Mouse (Mus musculus): Measurements from ENCODE around the gene Retreg3.
"Not testable (repeated sequence)": the region's sequence is repeated elsewhere in the genome, so short reads cannot be mapped to it uniquely, and the experiment has no call there.

Retreg3 gene

DNA sequence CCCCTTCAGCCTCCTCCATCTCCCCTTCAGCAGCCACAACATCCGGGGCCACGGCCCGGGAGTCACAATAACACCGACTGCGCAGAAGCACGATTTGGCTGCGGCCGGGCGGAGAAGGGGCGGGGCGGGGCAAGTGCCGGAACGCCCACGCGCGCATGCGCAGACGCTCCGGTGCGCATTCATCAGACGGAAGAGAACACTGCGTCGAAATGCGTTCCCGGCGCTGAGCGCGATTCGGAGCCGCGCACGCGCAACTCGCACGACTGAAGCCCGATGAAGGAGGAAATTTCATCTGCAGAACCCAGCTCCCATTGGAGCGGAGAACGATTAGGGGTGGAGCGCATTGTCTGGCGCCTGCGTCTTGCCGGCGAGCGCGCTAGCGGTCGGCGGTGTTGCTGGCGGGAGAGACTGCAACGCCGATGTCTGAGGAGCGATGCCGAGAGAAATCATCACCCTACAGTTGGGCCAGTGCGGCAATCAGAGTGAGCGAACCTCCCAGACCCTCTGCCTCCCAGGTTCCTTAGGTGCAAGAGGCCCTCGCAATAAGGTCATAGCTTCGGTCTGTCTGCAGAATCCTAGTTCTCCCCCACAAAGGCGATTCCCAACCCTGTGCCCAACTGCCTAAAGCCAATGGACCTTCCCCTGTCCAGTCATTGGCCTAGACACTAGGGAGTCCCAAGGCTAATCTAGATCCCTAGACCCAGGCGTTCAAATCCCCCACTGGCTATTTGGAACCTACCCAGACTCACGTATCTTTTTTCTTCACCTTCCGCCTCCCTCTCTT, at the start of gene Retreg3, which contains the start of gene Tubg1:
TSS of gene Retreg3 (minus strand) at position 133 of the 784 bp plus-strand sequence.
TSS of gene Tubg1 (plus strand) at position 178 of the 784 bp plus-strand sequence.
- DNase-seq (ENCODE audit: low read depth, low spot score), result peak; percentile 100

GRCm38 (mm10) chr11:101168301-101168980, 48.7 kb upstream of the Retreg3 start:
- DNase-seq (ENCODE audit: low read depth, low spot score), result no peak

DNA sequence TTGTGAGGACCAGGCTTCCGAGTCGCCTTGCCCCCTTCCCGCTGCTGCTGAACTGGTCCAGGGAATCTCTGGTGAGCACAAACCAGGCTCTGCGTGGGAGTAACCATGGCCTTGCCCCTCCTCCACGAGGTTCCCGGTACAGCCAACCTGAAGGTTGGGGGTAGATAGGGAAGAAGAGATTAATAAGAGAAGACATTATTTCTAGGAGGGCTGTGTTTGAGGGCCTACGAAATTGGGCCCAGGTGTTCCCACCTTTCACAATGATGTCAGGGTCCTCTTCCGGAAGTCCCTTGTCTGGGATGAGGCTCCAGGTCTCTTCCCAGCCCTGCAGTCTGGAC, 48.2 kb upstream of the Retreg3 start:
- no peak for DNase-seq (ENCODE audit: low read depth, low spot score)

- DNase-seq (ENCODE audit: low read depth, low spot score), result no peak
Measured at GRCm38 (mm10) chr11:101167211-101167962, 47.7 kb upstream of the Retreg3 start.

DNA sequence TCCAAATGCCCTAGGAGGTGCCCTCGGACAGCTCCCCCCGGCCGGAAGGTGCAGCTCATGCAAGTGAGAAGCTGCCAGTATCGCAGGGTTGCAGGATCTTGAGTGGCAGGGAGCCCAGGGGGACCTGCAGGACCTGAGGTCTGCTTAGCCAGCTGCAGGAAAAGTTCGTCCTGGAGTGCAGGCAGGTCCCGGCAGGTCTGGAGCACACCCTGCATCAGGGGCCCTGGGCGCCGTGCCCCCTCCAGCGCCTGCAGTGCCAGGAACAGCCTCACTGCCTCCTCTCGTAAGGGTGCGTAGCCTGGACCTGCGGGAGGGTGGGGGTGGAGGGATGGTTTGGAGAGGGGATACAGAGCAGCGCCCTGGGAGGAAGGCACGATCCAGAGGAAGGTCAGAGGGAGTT, 46.7 kb upstream of the Retreg3 start:
- DNase-seq (ENCODE audit: low read depth, low spot score), result no peak

DNA sequence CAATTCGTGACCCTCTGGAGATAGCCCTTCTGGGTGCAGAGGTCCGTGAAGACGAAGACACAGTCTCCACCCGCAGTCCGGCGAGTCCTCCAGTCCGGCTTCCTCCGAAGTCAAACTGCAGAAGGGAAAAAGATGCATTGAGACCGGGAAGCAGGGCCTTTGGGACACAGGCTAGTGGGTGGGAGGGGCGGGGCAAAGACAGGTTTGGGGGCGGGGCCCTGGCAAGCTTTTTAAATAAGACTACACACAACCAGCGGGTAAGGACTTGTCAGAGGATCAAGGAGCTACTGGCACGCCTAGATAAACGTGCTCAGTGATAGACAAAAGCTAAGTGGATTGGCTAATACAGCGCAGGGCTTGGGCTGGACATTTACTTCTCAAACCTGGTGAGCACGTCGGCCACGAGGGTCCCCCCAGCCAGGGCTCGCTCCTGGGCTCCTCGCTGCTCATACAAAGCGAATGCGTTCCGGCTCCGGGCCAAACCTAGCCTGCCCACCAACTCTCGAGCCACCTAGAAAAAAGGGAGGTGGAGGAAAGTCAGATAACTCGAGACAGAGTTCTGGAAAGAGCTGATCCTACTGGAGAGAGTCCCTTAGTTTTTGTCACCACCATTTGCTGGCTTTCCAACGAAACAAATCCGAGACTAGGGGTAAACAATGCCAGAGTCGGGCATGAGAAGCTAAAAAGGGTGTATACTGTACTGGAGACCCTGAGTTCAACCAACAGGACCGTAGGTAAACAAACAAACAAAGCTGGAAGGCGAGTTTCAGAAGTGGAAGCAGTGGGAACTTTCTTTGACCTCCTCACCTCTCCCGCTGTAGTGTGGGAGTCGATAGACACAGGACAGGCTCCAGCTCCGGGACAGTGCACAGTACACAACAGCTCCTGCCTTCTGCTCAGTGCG, 45.2 kb upstream of the Retreg3 start:
- no peak for DNase-seq (ENCODE audit: low read depth, low spot score)

- no peak for DNase-seq (ENCODE audit: low read depth, low spot score)
Measured at GRCm38 (mm10) chr11:101164351-101164665, 44.6 kb upstream of the Retreg3 start.

- no peak for DNase-seq (ENCODE audit: low read depth, low spot score)
Measured at GRCm38 (mm10) chr11:101163476-101164350, 44.0 kb upstream of the Retreg3 start.

GRCm38 (mm10) chr11:101162772-101163171, 43.1 kb upstream of the Retreg3 start:
- peak; percentile 93 for DNase-seq (ENCODE audit: low read depth, low spot score)

DNA sequence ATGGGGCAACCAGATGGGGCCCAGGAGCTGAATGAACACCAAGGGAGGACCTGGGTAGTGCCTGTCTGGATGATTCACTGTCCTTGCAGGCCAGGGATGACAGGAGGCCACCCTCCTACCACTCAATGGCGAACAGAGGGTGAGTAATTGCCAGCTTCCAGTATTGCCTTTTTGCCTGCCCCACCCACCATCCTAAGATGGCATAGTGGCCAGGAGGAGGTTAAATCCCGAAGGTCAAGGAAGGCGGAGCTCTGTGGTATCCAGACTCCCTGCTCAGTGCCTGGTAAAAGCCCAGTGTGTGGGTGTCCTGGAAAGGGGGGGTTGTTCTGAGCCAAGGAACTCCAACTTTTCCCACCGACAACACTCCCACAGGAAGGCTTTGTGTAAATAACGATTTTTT, 42.6 kb upstream of the Retreg3 start:
- no peak for DNase-seq (ENCODE audit: low read depth, low spot score)

DNA sequence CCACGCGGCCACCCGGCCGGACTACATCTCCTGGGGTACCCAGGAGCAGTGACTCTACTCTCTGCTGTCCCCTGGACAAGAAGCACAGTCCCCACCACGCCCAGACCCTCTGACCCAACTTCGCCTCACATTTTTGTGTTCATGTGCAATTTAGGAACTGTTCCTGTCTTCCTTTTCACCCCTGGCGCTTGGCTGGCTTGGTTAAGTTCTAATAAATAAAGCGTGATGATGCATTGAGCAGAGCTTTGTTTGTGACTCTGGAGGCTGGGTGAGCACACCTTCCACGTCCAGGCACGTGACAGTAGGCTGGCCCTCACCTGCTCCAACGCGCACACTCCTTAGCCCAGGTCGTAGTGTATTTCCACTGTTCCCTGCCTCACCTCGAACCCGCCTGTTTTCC, 41.9 kb upstream of the Retreg3 start:
- DNase-seq (ENCODE audit: low read depth, low spot score), result no peak

DNA sequence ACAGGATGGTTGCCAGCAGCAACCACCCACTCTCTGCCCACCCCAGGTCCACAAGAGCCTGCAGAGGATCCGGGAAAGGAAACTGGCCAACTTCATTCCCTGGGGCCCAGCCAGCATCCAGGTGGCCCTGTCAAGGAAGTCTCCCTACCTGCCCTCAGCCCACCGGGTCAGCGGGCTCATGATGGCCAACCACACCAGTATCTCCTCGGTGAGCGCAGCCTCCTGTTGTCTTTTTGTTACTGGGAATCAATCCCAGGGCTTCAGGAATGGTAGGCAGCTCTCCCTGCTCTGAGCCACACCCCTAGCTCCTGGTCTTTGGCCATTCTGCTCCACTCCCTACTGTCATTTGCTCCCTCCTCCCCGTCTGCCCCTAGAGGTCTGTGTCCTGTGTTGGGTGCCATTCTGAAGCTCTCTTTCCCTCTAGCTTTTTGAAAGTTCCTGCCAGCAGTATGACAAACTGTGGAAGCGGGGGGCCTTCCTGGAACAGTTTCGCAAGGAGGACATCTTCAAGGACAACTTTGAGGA, 41.4 kb upstream of the Retreg3 start:
- not testable (repeated sequence) for DNase-seq (ENCODE audit: low read depth, low spot score)

- not testable (repeated sequence) for DNase-seq (ENCODE audit: low read depth, low spot score)
Measured at GRCm38 (mm10) chr11:101160151-101160550, 40.5 kb upstream of the Retreg3 start.

GRCm38 (mm10) chr11:101155728-101156371, 36.2 kb upstream of the Retreg3 start, which contains the start of gene Tubg2:
Tubg2 (plus strand) TSS chr11:101155907.
- no peak for DNase-seq (ENCODE audit: low read depth, low spot score)

DNA sequence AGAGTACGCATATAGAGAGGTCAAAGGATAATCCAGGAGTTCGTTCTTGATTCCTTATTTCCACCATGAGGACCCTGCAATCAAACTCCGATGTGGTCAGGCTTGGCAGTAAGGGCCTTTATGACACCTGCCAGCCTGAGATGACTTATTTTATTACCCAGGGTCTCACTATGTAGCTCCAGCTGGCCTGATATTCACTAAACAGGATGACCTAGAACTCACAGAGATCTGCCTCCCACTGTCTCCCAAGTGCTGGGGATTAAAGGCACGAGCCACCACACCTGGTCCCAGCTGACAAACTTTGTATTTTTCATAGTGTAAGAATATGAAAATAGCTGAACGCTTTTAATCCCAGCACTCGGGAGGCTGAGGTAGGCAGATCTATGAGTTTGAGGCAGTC, 35.5 kb upstream of the Retreg3 start:
- DNase-seq (ENCODE audit: low read depth, low spot score), result no peak

DNA sequence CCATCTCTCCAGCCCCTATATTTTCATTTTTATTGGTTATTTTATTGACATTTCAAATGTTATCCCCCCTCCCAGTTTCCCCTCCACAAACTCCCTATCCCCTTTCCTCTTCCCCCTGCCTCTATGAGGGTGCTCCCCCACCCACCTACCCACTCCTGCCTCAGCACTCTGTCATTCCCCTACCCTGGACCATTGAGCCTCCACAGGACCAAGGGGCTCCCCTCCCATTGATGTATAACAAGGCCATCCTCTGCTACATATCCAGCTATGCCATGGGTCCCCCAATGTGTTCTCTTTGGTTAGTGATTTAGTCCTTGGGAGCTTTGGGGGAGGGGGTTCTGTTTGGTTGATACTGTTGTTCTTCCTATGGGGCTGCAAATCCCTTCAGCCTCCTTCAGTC, 35.0 kb upstream of the Retreg3 start:
- no peak for DNase-seq (ENCODE audit: low read depth, low spot score)

GRCm38 (mm10) chr11:101152825-101153224, 33.1 kb upstream of the Retreg3 start:
- DNase-seq (ENCODE audit: low read depth, low spot score), result no peak

DNA sequence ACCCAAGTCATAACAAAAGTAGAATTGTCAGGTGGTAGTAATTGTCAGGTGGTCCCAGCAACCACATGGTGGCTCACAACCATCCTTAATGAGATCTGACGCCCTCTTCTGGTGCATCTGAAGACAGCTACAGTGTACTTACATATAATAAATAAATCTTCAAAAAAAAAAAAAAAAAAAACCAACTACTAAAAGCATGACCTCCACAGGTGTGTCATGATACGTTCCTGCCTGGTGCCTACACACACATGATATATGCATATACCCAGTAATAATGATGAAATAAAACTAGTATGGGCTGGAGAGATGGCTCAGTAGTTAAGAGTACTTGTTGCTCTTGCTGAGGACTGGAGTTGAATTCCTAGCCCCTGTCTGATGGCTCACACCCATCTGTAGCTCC, 31.4 kb upstream of the Retreg3 start:
- no peak for DNase-seq (ENCODE audit: low read depth, low spot score)

GRCm38 (mm10) chr11:101149178-101150105, 29.7 kb upstream of the Retreg3 start:
- DNase-seq (ENCODE audit: low read depth, low spot score), result no peak
